Mouse (Mus musculus): ENCODE measurements around the gene Rara. TPM values are rescaled to one million over a fixed set of nuclear protein-coding genes. Genes with fewer than 3 reads are reported as not detected.

The Rara gene
- polyA plus RNA-seq (2012; rRNA removed), result 13.5 and 15.4 TPM in 2 replicates

DNA sequence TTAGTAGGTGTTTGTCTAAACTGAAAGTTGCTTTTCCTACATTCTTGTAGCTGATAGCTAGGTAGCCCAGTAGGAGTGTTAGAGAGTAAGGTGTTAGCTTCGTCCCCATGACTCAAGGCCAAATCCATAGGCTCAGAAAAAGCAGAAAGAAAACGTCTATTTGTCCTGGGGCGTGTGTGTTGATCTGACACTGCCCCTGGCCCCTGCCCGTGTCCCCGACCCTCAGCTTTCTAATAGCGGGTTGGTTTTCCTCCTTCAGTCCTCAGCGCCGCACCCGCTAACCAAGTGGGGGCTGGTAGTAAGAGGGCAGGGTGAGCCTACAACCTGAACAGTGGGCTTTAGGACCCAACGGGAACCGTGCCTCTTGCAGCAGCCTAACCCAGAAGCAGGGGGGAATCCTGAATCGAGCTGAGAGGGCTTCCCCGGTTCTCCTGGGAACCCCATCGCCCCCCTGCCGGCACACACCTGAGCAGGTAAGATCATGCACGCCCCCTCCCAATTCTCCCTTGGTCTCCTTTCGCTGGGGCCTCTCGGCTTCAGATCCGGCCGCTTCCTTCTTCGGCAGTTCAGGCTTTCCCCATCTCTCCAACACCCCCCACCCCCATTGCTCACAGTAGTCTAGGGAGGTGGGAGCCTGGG is at the start of gene Rara:
TSS of gene Rara (plus strand) at position 381 of the 639 bp plus-strand sequence.
- peak within 1 kb of the TSS; percentile 87 for H3K4me3 ChIP-seq (replicated peaks; ENCODE audit: insufficient read depth, low read depth, low read length)
- H3K4me1 ChIP-seq (ENCODE audit: control insufficient read depth, insufficient read depth, low read length), result peaks cover 32% of the 10 kb centered on the region
- no peaks in the 10 kb centered on the region for H3K27me3 ChIP-seq (ENCODE audit: control insufficient read depth, insufficient read depth, low read length)
- peak within 1 kb of the TSS; percentile 78 for H3K27ac ChIP-seq (ENCODE audit: insufficient read depth, low read length)
- peak; percentile 78 for DNase-seq
- TF ChIP-seq POLR2A (IDR thresholded peaks at IDR 0.05; ENCODE audit: borderline replicate concordance, insufficient read depth, low read length), result peak; percentile 22; the same call in 1 of the 2 replicates
- TF ChIP-seq CTCF (IDR thresholded peaks at IDR 0.05; ENCODE audit: borderline replicate concordance, insufficient read depth, low read depth, low read length), result no peak
- 12% methylated on average over 21 of the region's 21 CpGs for WGBS

DNA sequence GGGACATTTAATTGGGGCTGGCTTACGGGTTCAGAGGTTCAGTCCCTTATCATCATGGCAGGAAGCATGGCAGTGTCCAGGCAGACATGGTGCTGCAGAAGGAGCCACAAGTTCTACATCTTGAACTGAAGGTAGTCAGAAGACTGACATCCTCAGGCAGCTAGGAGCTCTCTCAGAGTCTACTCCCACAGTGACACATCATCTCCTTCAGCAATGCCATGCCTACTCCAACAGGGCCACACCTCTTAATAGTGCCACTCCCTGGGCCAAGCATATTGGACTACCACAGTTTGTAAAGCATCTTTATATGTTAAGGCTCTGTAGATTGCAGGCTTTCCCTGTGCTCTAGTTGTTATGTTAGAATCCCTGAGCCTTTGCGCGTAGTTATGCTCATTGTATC is 39.9 kb upstream of the Rara start:
- no peak for DNase-seq
- Histone ChIP-seq H3K27me3 (ENCODE audit: control insufficient read depth, insufficient read depth, low read length) (no peaks in the 10 kb centered on the region), H3K27ac (ENCODE audit: insufficient read depth, low read length) (no peak overlapping the region), H3K4me1 (ENCODE audit: control insufficient read depth, insufficient read depth, low read length) (no peaks in the 10 kb centered on the region; the same call in 1 of the 2 replicates), H3K4me3 (replicated peaks; ENCODE audit: insufficient read depth, low read depth, low read length) (no peak overlapping the region)
- 97% methylated on average over 3 of the region's 3 CpGs for WGBS
- TF ChIP-seq POLR2A (IDR thresholded peaks at IDR 0.05; ENCODE audit: borderline replicate concordance, insufficient read depth, low read length) (no peak), CTCF (IDR thresholded peaks at IDR 0.05; ENCODE audit: borderline replicate concordance, insufficient read depth, low read depth, low read length) (no peak)

DNA sequence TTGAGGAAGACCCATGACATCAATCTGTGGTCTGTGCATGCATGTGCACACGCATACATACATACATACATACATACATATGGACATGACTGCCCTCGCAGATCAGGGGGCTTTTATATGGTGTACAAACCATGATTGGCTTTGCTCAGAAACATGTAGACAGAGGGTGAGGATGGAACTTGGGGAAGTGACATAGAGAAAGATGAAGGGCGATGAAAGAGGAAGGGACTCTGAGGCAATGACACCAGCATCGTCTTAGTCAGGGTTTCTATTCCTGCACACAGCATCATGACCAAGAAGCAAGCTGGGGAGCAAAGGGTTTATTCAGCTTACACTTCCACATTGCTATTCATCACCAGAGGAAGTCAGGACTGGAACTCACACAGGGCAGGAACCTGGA is 38.5 kb upstream of the Rara start:
- DNase-seq, result no peak
- Histone ChIP-seq H3K4me3 (replicated peaks; ENCODE audit: insufficient read depth, low read depth, low read length) (no peak overlapping the region), H3K27me3 (ENCODE audit: control insufficient read depth, insufficient read depth, low read length) (no peaks in the 10 kb centered on the region), H3K27ac (ENCODE audit: insufficient read depth, low read length) (no peak overlapping the region), H3K4me1 (ENCODE audit: control insufficient read depth, insufficient read depth, low read length) (no peaks in the 10 kb centered on the region)
- WGBS, result 95% methylated on average over 4 of the region's 4 CpGs
- TF ChIP-seq POLR2A (IDR thresholded peaks at IDR 0.05; ENCODE audit: borderline replicate concordance, insufficient read depth, low read length) (no peak), CTCF (IDR thresholded peaks at IDR 0.05; ENCODE audit: borderline replicate concordance, insufficient read depth, low read depth, low read length) (no peak)

DNA sequence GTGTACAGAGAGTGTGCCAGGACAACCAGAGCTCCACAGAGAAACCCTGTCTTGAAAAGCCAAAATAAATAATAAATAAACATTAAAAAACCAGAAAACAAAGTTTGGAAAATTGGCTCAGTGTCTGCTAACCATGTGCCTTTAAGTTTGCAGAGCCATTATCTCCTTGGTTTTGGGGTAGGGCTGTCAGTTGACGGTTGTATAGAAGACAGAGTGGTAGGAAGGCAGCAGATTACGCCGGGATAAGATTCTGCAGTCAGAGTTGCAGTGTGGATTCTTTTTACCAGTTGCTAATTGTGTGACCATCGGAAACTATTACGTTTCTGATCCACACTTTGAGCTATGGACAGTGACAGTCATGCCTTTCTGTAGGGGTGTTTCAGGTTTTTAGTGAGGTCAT is 37.6 kb upstream of the Rara start:
- 92% methylated on average over 5 of the region's 5 CpGs for WGBS
- no peak for TF ChIP-seq POLR2A (IDR thresholded peaks at IDR 0.05; ENCODE audit: borderline replicate concordance, insufficient read depth, low read length)
- Histone ChIP-seq H3K4me3 (replicated peaks; ENCODE audit: insufficient read depth, low read depth, low read length) (no peak overlapping the region), H3K4me1 (ENCODE audit: control insufficient read depth, insufficient read depth, low read length) (no peaks in the 10 kb centered on the region), H3K27ac (ENCODE audit: insufficient read depth, low read length) (no peak overlapping the region), H3K27me3 (ENCODE audit: control insufficient read depth, insufficient read depth, low read length) (no peaks in the 10 kb centered on the region)
- no peak for DNase-seq

DNA sequence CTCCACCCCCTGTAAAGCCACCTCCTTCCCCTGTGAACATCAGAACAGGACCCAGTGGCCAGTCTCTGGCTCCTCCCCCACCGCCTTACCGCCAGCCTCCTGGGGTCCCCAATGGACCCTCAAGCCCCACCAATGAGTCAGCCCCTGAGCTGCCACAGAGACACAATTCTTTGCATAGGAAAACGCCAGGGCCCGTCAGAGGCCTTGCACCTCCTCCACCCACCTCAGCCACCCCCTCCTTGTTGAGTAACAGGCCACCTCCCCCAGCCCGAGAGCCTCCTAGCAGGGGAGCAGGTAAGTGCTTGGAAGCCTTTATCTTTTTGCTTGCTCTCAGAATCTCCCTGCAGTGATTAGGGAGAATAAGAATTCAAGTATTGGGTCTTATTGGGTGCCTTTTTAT is 35.2 kb upstream of the Rara start:
- H3K4me3 ChIP-seq (replicated peaks; ENCODE audit: insufficient read depth, low read depth, low read length), result no peak overlapping the region
- 59% methylated on average over 5 of the region's 5 CpGs for WGBS
- TF ChIP-seq POLR2A (IDR thresholded peaks at IDR 0.05; ENCODE audit: borderline replicate concordance, insufficient read depth, low read length), result no peak
- TF ChIP-seq CTCF (IDR thresholded peaks at IDR 0.05; ENCODE audit: borderline replicate concordance, insufficient read depth, low read depth, low read length), result no peak
- H3K27ac ChIP-seq (ENCODE audit: insufficient read depth, low read length), result no peak overlapping the region
- H3K27me3 ChIP-seq (ENCODE audit: control insufficient read depth, insufficient read depth, low read length), result no peaks in the 10 kb centered on the region
- H3K4me1 ChIP-seq (ENCODE audit: control insufficient read depth, insufficient read depth, low read length), result no peaks in the 10 kb centered on the region
- DNase-seq, result no peak

DNA sequence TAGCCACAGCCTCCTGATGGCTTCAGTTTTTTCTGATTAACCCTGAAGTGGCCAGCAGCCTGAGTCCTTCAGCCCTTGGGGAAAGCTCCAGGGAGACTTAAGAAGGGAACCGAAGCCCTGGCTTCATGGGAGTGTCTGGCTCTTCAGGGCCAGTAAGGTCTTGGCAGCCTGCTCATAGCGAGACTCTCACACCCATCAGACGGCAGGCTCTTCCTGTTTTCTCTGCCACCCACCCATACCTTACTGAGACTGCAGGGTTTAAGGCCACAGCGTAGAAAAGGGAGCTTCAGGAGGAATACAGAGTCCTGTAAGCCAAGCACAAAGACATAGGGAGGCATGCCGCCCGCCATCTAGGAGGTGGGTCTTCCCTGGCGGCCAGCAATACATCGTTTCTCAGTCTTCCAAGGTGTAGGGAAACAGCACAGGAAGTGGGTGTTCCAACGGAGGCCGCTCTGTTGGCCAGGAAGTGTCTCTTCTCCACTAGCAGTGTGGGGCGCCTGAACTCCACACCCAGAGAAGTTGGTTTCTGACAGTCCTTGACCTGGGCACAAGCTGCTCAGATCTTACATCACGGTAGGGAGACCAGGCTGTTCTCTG is 27.0 kb upstream of the Rara start:
- no peak overlapping the region for H3K27ac ChIP-seq (ENCODE audit: insufficient read depth, low read length)

DNA sequence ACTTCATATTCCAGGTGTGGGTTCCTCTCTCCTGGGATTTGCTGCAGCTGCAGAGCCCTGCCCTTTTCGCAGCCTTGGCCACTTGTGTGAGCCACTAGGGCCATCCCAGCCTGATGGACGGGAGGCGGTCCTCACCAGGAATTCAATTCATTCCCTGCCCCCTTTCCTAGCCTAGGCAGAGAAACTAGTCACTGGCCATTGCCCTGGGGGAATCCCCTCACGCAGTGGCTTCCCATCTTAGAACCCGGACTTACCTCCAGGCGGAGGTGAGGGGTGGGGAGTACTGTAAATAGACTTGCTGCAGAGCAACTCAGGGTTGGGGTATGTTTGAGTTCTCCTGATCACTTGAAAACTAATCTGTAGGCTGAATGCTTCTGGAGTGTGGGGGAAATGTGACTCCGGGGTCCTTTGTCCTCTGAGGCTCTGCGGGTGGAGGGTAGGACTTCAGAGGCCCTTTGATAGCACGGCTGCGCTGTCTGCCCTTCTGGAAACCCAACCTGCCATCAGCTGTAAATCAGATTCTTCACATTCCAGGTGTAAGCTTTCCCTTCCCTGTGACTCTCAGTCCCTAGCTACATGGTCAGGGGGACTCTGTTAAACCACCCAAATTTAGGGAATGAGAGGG is 24.9 kb upstream of the Rara start:
- H3K27ac ChIP-seq (ENCODE audit: insufficient read depth, low read length), result no peak overlapping the region
- no peak for DNase-seq
- no peak overlapping the region for H3K4me3 ChIP-seq (replicated peaks; ENCODE audit: insufficient read depth, low read depth, low read length)
- TF ChIP-seq POLR2A (IDR thresholded peaks at IDR 0.05; ENCODE audit: borderline replicate concordance, insufficient read depth, low read length) (no peak), CTCF (IDR thresholded peaks at IDR 0.05; ENCODE audit: borderline replicate concordance, insufficient read depth, low read depth, low read length) (no peak)
- WGBS, result 47% methylated on average over 10 of the region's 10 CpGs
- no peaks in the 10 kb centered on the region for H3K27me3 ChIP-seq (ENCODE audit: control insufficient read depth, insufficient read depth, low read length)
- H3K4me1 ChIP-seq (ENCODE audit: control insufficient read depth, insufficient read depth, low read length), result no peaks in the 10 kb centered on the region; the same call in 1 of the 2 replicates

More for the DNA sequence above, 27.0 kb upstream of the Rara start:
- no peak for DNase-seq
- Histone ChIP-seq H3K4me1 (ENCODE audit: control insufficient read depth, insufficient read depth, low read length) (no peaks in the 10 kb centered on the region), H3K4me3 (replicated peaks; ENCODE audit: insufficient read depth, low read depth, low read length) (no peak overlapping the region), H3K27me3 (ENCODE audit: control insufficient read depth, insufficient read depth, low read length) (no peaks in the 10 kb centered on the region)
- whole genome bisulfite sequencing, result 87% methylated on average over 12 of the region's 12 CpGs
- TF ChIP-seq CTCF (IDR thresholded peaks at IDR 0.05; ENCODE audit: borderline replicate concordance, insufficient read depth, low read depth, low read length) (no peak), POLR2A (IDR thresholded peaks at IDR 0.05; ENCODE audit: borderline replicate concordance, insufficient read depth, low read length) (no peak)

DNA sequence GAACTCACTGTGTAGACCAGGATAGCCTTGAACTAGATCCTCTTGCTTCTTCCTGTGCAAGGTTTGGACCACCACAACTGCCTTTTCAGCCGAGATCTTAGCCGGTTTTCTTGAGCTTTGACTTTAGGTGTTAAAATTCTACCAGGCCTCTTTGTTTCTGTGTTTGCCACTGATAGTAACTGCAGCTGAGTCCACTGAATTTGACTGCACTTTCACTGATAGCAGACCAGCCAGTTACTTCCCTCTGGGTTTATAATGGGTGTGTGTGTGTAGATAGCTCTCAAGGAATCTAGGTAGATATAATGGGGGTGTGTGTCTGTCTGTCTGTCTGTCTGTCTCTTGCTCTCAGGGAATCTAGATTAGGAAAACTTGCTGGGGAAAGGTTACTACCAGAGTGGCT is 23.0 kb upstream of the Rara start:
- no peak overlapping the region for H3K27ac ChIP-seq (ENCODE audit: insufficient read depth, low read length)
- WGBS, result 91% methylated on average over 2 of the region's 2 CpGs
- no peak for DNase-seq
- H3K4me1 ChIP-seq (ENCODE audit: control insufficient read depth, insufficient read depth, low read length), result no peaks in the 10 kb centered on the region; the same call in 1 of the 2 replicates
- no peaks in the 10 kb centered on the region for H3K27me3 ChIP-seq (ENCODE audit: control insufficient read depth, insufficient read depth, low read length)
- H3K4me3 ChIP-seq (replicated peaks; ENCODE audit: insufficient read depth, low read depth, low read length), result no peak overlapping the region
- no peak for TF ChIP-seq CTCF (IDR thresholded peaks at IDR 0.05; ENCODE audit: borderline replicate concordance, insufficient read depth, low read depth, low read length)
- no peak for TF ChIP-seq POLR2A (IDR thresholded peaks at IDR 0.05; ENCODE audit: borderline replicate concordance, insufficient read depth, low read length)

Measured in cerebellum, adult 2 months (tissue).